Mouse (Mus musculus) 3134 (cell line): ENCODE measurements around the gene Tmem245.

Experiments used
- DNase-seq: peaks from one replicate; pipeline ENCODE4 v3.0.0-alpha.2; 2011; ENCODE audit warnings: low spot score; ENCODE audit not compliant: insufficient read length; ENCODE audit errors: extremely low read depth

The Tmem245 gene

GRCm38 (mm10) chr4:56946641-56947640 is at the start of gene Tmem245:
Gene Tmem245 (minus strand): TSS chr4:56947437.
- DNase-seq = peak; percentile 94

- DNase-seq = no peak
Measured at GRCm38 (mm10) chr4:56993331-56993730, 46.1 kb upstream of the Tmem245 start.

GRCm38 (mm10) chr4:56991951-56992350 is 44.7 kb upstream of the Tmem245 start:
- no peak for DNase-seq

- no peak for DNase-seq
Measured at GRCm38 (mm10) chr4:56990215-56990584, 43.0 kb upstream of the Tmem245 start, which contains the start of gene Frrs1l. Gene Frrs1l (minus strand): TSS chr4:56990391.

- no peak for DNase-seq
Measured at GRCm38 (mm10) chr4:56989431-56990214, 42.4 kb upstream of the Tmem245 start.

- DNase-seq = no peak
Measured at GRCm38 (mm10) chr4:56965586-56966179, 18.4 kb upstream of the Tmem245 start.

GRCm38 (mm10) chr4:56963687-56964086 is 16.4 kb upstream of the Tmem245 start:
- DNase-seq = no peak

GRCm38 (mm10) chr4:56961320-56961925 is 14.2 kb upstream of the Tmem245 start:
- no peak for DNase-seq

- no peak for DNase-seq
Measured at GRCm38 (mm10) chr4:56957518-56957917, 10.3 kb upstream of the Tmem245 start.

GRCm38 (mm10) chr4:56953235-56953634 is 6.0 kb upstream of the Tmem245 start:
- no peak for DNase-seq

- DNase-seq = no peak
Measured at GRCm38 (mm10) chr4:56951701-56952100, 4.5 kb upstream of the Tmem245 start.

GRCm38 (mm10) chr4:56949494-56949893 is 2.3 kb upstream of the Tmem245 start:
- DNase-seq = no peak

- DNase-seq = no peak
Measured at GRCm38 (mm10) chr4:56946180-56946579, 1.1 kb downstream of the Tmem245 start.

GRCm38 (mm10) chr4:56944286-56944685 is 3.0 kb downstream of the Tmem245 start:
- DNase-seq = no peak

GRCm38 (mm10) chr4:56943258-56943657 is 4.0 kb downstream of the Tmem245 start:
- no peak for DNase-seq

GRCm38 (mm10) chr4:56942567-56942966 is 4.7 kb downstream of the Tmem245 start:
- DNase-seq = no peak

- DNase-seq = no peak
Measured at GRCm38 (mm10) chr4:56941481-56941880, 5.8 kb downstream of the Tmem245 start.

- peak; percentile 37 for DNase-seq
Measured at GRCm38 (mm10) chr4:56937136-56937535, 10.1 kb downstream of the Tmem245 start.

- DNase-seq = no peak
Measured at GRCm38 (mm10) chr4:56935327-56935726, 11.9 kb downstream of the Tmem245 start.

- no peak for DNase-seq
Measured at GRCm38 (mm10) chr4:56933154-56933553, 14.1 kb downstream of the Tmem245 start.

GRCm38 (mm10) chr4:56932096-56932495 is 15.1 kb downstream of the Tmem245 start:
- no peak for DNase-seq
